Mouse (Mus musculus) heart, embryonic 16.5 days (tissue): ENCODE measurements around the gene Ttc17. TPM values are rescaled to one million over a fixed set of nuclear protein-coding genes. Genes with fewer than 3 reads are reported as not detected.
A peak's percentile ranks its signal among the peaks of the same experiment; 100 is the strongest.

Experiments used
- ATAC-seq: fragments of 200-750 bp; cut with Nextera tagmentation; replicated peaks from 2 replicates; pipeline ENCODE4 v1.8.0; 2017; ENCODE audit warnings: moderate number of reproducible peaks; ENCODE audit not compliant: insufficient read depth, low FRiP score; ENCODE audit errors: extremely low read depth
- H3K27ac ChIP-seq: fragments of 300-500 bp; sonication (generic); 2 replicates; pipeline ENCODE4 v1.5.1; 2014; ENCODE audit warnings: mild to moderate bottlenecking, low read length, control low read depth, moderate library complexity
- H3K27me3 ChIP-seq: fragments of 300-500 bp; sonication (generic); 2 replicates; pipeline ENCODE4 v1.6.1; 2014; ENCODE audit warnings: low read length, mixed read lengths; ENCODE audit not compliant: control insufficient read depth, insufficient read depth
- H3K36me3 ChIP-seq: fragments of 300-500 bp; sonication (generic); 2 replicates; pipeline ENCODE4 v1.6.1; 2014; ENCODE audit not compliant: control insufficient read depth, insufficient read depth
- H3K4me1 ChIP-seq: fragments of 300-500 bp; sonication (generic); 2 replicates; pipeline ENCODE4 v1.6.1; 2014; ENCODE audit warnings: low read length, mixed read lengths; ENCODE audit not compliant: control insufficient read depth, insufficient read depth
- H3K4me2 ChIP-seq: fragments of 300-500 bp; sonication (generic); 2 replicates; pipeline ENCODE4 v1.6.1; 2014; ENCODE audit warnings: low read depth, mild to moderate bottlenecking, control low read depth, low read length
- H3K4me3 ChIP-seq: fragments of 300-500 bp; sonication (generic); 2 replicates; pipeline ENCODE4 v1.5.1; 2014; ENCODE audit warnings: mild to moderate bottlenecking, control low read depth, low read length
- H3K9ac ChIP-seq: fragments of 300-500 bp; sonication (generic); 2 replicates; pipeline ENCODE4 v1.6.1; 2014; ENCODE audit warnings: low read length, control low read depth
- H3K9me3 ChIP-seq: fragments of 300-500 bp; sonication (generic); replicated peaks from 2 replicates; pipeline ENCODE4 v1.6.1; 2016; ENCODE audit warnings: low read length; ENCODE audit not compliant: control insufficient read depth
- WGBS: fragments of 180-500 bp; shearing (Covaris S2); extraction: QIAGEN DNeasy Blood & Tissue Kit; methylation state at CpG from one replicate; pipeline ENCODE4 v1.1.7; 2014; 5-methylcytosine and 5-hydroxymethylcytosine counted together
- polyA plus RNA-seq: library from polyadenylated mRNA; unstranded; fragments of >200 nt; fragmentation: Nextera tagmentation; extraction: Ambion mirVana; gene quantifications from 2 replicates; pipeline ENCODE4 v1.2.1, GENCODE M21; 2015

Ttc17 gene
- polyA plus RNA-seq, 1 experiment from 2014 or later, result 17.5 TPM

- no peaks in the 10 kb centered on the region for H3K4me1 ChIP-seq
- peaks cover 7% of the 10 kb centered on the region for H3K9me3 ChIP-seq
- no peaks in the 10 kb centered on the region for H3K27me3 ChIP-seq
- no peak overlapping the region for H3K9ac ChIP-seq
- no peak for ATAC-seq
- WGBS, result 75% methylated on average over 3 of the region's 3 CpGs
- no peak overlapping the region for H3K4me3 ChIP-seq
- H3K36me3 ChIP-seq, result peaks cover 25% of the 10 kb centered on the region
- no peak overlapping the region for H3K4me2 ChIP-seq
- H3K27ac ChIP-seq, result no peak overlapping the region
Measured at GRCm38 (mm10) chr2:94297467-94297866, 109.0 kb downstream of the Ttc17 start.

- Histone ChIP-seq H3K4me3 (no peak overlapping the region), H3K36me3 (no peaks in the 10 kb centered on the region), H3K4me2 (no peak overlapping the region), H3K27me3 (no peaks in the 10 kb centered on the region), H3K9ac (no peak overlapping the region), H3K4me1 (peaks cover 12% of the 10 kb centered on the region), H3K27ac (no peak overlapping the region), H3K9me3 (no peaks in the 10 kb centered on the region)
- ATAC-seq, result peak; percentile 28; the same call in 1 of the 2 replicates
- under 1% methylated on average over 5 of the region's 5 CpGs for WGBS
Measured at GRCm38 (mm10) chr2:94290483-94290882, 116.0 kb downstream of the Ttc17 start.

GRCm38 (mm10) chr2:94289659-94290058 is 116.8 kb downstream of the Ttc17 start:
- H3K9me3 ChIP-seq, result no peaks in the 10 kb centered on the region
- ATAC-seq, result no peak
- H3K4me3 ChIP-seq, result no peak overlapping the region
- 59% methylated on average over 6 of the region's 6 CpGs for WGBS
- H3K27me3 ChIP-seq, result no peaks in the 10 kb centered on the region
- H3K36me3 ChIP-seq, result no peaks in the 10 kb centered on the region
- no peak overlapping the region for H3K27ac ChIP-seq
- no peak overlapping the region for H3K4me2 ChIP-seq
- H3K4me1 ChIP-seq, result peaks cover 12% of the 10 kb centered on the region
- no peak overlapping the region for H3K9ac ChIP-seq

- H3K4me1 ChIP-seq, result peaks cover 12% of the 10 kb centered on the region
- no peak overlapping the region for H3K4me3 ChIP-seq
- H3K27me3 ChIP-seq, result no peaks in the 10 kb centered on the region
- peak; percentile 77 for ATAC-seq
- H3K36me3 ChIP-seq, result no peaks in the 10 kb centered on the region
- H3K4me2 ChIP-seq, result no peak overlapping the region
- no peak overlapping the region for H3K27ac ChIP-seq
- H3K9me3 ChIP-seq, result no peaks in the 10 kb centered on the region
- WGBS, result 5% methylated on average over 2 of the region's 2 CpGs
- H3K9ac ChIP-seq, result no peak overlapping the region
Measured at GRCm38 (mm10) chr2:94289169-94289568, 117.3 kb downstream of the Ttc17 start.

- Histone ChIP-seq H3K36me3 (no peaks in the 10 kb centered on the region), H3K27me3 (no peaks in the 10 kb centered on the region), H3K4me3 (no peak overlapping the region), H3K9me3 (no peaks in the 10 kb centered on the region), H3K4me1 (peaks cover 14% of the 10 kb centered on the region), H3K27ac (no peak overlapping the region), H3K4me2 (no peak overlapping the region), H3K9ac (no peak overlapping the region)
- WGBS, result 23% methylated on average over 5 of the region's 5 CpGs
- ATAC-seq, result no peak
Measured at GRCm38 (mm10) chr2:94288086-94288485, 118.4 kb downstream of the Ttc17 start.

- no peak overlapping the region for H3K4me3 ChIP-seq
Measured at GRCm38 (mm10) chr2:94287435-94287834, 119.1 kb downstream of the Ttc17 start.

GRCm38 (mm10) chr2:94283526-94283925 is 123.0 kb downstream of the Ttc17 start:
- no peak for ATAC-seq
- no peaks in the 10 kb centered on the region for H3K36me3 ChIP-seq
- H3K27me3 ChIP-seq, result no peaks in the 10 kb centered on the region
- H3K4me2 ChIP-seq, result no peak overlapping the region
- H3K4me1 ChIP-seq, result 0 out of 2 replicates have a peak, but pooled peaks cover 2% of the 10 kb centered on the region
- H3K9me3 ChIP-seq, result no peaks in the 10 kb centered on the region
- 63% methylated on average over 6 of the region's 6 CpGs for WGBS
- no peak overlapping the region for H3K9ac ChIP-seq
- no peak overlapping the region for H3K27ac ChIP-seq
- H3K4me3 ChIP-seq, result no peak overlapping the region

More at GRCm38 (mm10) chr2:94287435-94287834, 119.1 kb downstream of the Ttc17 start:
- no peaks in the 10 kb centered on the region for H3K9me3 ChIP-seq
- no peak overlapping the region for H3K4me2 ChIP-seq
- no peak for ATAC-seq
- peaks cover 14% of the 10 kb centered on the region for H3K4me1 ChIP-seq
- WGBS, result 62% methylated on average over 7 of the region's 7 CpGs
- H3K27ac ChIP-seq, result no peak overlapping the region
- no peaks in the 10 kb centered on the region for H3K27me3 ChIP-seq
- H3K9ac ChIP-seq, result no peak overlapping the region
- no peaks in the 10 kb centered on the region for H3K36me3 ChIP-seq

GRCm38 (mm10) chr2:94279596-94279995 is 126.9 kb downstream of the Ttc17 start:
- Histone ChIP-seq H3K4me3 (no peak overlapping the region), H3K36me3 (no peaks in the 10 kb centered on the region), H3K4me2 (no peak overlapping the region), H3K27ac (no peak overlapping the region), H3K27me3 (peaks cover 7% of the 10 kb centered on the region), H3K9ac (no peak overlapping the region), H3K4me1 (0 out of 2 replicates have a peak, but pooled peaks cover 2% of the 10 kb centered on the region), H3K9me3 (no peaks in the 10 kb centered on the region)
- 68% methylated on average over 5 of the region's 5 CpGs for WGBS
- no peak for ATAC-seq

- H3K27ac ChIP-seq, result no peak overlapping the region
- no peaks in the 10 kb centered on the region for H3K9me3 ChIP-seq
- ATAC-seq, result no peak
- H3K4me3 ChIP-seq, result no peak overlapping the region
- no peaks in the 10 kb centered on the region for H3K36me3 ChIP-seq
- peaks cover 7% of the 10 kb centered on the region for H3K4me1 ChIP-seq
- WGBS, result 76% methylated on average over 4 of the region's 4 CpGs
- H3K27me3 ChIP-seq, result peaks cover 18% of the 10 kb centered on the region
- H3K9ac ChIP-seq, result no peak overlapping the region
- no peak overlapping the region for H3K4me2 ChIP-seq
Measured at GRCm38 (mm10) chr2:94276103-94276502, 130.4 kb downstream of the Ttc17 start.
